Comparison of ENCODE assay signal across 8 mouse cellular contexts in genomic region chr4:99929149-99929612, GRCm38 (mm10). TPM values are rescaled to one million over a fixed set of nuclear protein-coding genes. Genes with fewer than 3 reads are reported as not detected.
DNase-seq lines count a peak whose midpoint lies in the region; ATAC-seq and TF ChIP-seq lines count a peak whose summit lies in the region.

Gene Pgm1, plus strand, starts transcription at chr4:99929414.

- peak within 1 kb of the TSS; percentile 92 for H3K4me2 ChIP-seq in forebrain, embryonic 13.5 days
- H3K4me2 ChIP-seq in liver, embryonic 15.5 days = peak within 1 kb of the TSS; percentile 79
- H3K4me2 ChIP-seq in neural tube, embryonic 12.5 days (replicated peaks) = peak within 1 kb of the TSS; percentile 96

- peaks cover 2% of the 10 kb centered on the region for H3K4me1 ChIP-seq in ES-Bruce4 (ENCODE audit: control insufficient read depth, insufficient read depth, low read length)
- peaks cover 28% of the 10 kb centered on the region for H3K4me1 ChIP-seq in bone marrow macrophage, adult 2 months (ENCODE audit: control insufficient read depth, insufficient read depth, low read length)
- peaks cover 15% of the 10 kb centered on the region for H3K4me1 ChIP-seq in forebrain, embryonic 13.5 days
- H3K4me1 ChIP-seq in liver, embryonic 15.5 days (replicated peaks) = peaks cover 32% of the 10 kb centered on the region; the same call in 1 of the 2 replicates
- H3K4me1 ChIP-seq in neural tube, embryonic 12.5 days = peaks cover 12% of the 10 kb centered on the region

- no peaks in the 10 kb centered on the region for H3K9me3 ChIP-seq in ES-Bruce4 (replicated peaks; ENCODE audit: control insufficient read depth, insufficient read depth, low read length, poor library complexity, severe bottlenecking)
- H3K9me3 ChIP-seq in forebrain, embryonic 13.5 days (replicated peaks) = no peaks in the 10 kb centered on the region
- no peaks in the 10 kb centered on the region for H3K9me3 ChIP-seq in liver, embryonic 15.5 days (replicated peaks)
- no peaks in the 10 kb centered on the region for H3K9me3 ChIP-seq in neural tube, embryonic 12.5 days

- TF ChIP-seq POLR2A in ES-Bruce4 (IDR thresholded peaks at IDR 0.05; ENCODE audit: insufficient read depth, low read length) = no peak
- TF ChIP-seq POLR2A in bone marrow macrophage, adult 2 months (IDR thresholded peaks at IDR 0.05; ENCODE audit: borderline replicate concordance, low read depth, low read length) = no peak

- no peaks in the 10 kb centered on the region for H3K36me3 ChIP-seq in ES-Bruce4 (ENCODE audit: control insufficient read depth, insufficient read depth, low read length, poor library complexity, severe bottlenecking)
- no peaks in the 10 kb centered on the region for H3K36me3 ChIP-seq in forebrain, embryonic 13.5 days (ENCODE audit: poor library complexity, severe bottlenecking)
- H3K36me3 ChIP-seq in liver, embryonic 15.5 days (replicated peaks) = no peaks in the 10 kb centered on the region
- H3K36me3 ChIP-seq in neural tube, embryonic 12.5 days = no peaks in the 10 kb centered on the region

- peak; percentile 86 for ATAC-seq in forebrain, embryonic 13.5 days
- peak; percentile 83 for ATAC-seq in liver, embryonic 15.5 days (ENCODE audit: insufficient read depth)
- ATAC-seq in neural tube, embryonic 12.5 days (ENCODE audit: low FRiP score, low read depth) = peak; percentile 86

- peak; percentile 79 for DNase-seq in heart, postnatal 25 days (ENCODE audit: low spot score)
- DNase-seq in large intestine, adult 2 months (ENCODE audit: low read depth, low spot score) = peak; percentile 71
- no peak for DNase-seq in urinary bladder, adult 2 months (ENCODE audit: low spot score)

- no peak within 1 kb of the TSS for H3K27ac ChIP-seq in ES-Bruce4 (ENCODE audit: insufficient read depth, low read length)
- H3K27ac ChIP-seq in bone marrow macrophage, adult 2 months (ENCODE audit: insufficient read depth, low read depth, low read length) = peak within 1 kb of the TSS; percentile 77
- peak within 1 kb of the TSS; percentile 54 for H3K27ac ChIP-seq in forebrain, embryonic 13.5 days
- H3K27ac ChIP-seq in liver, embryonic 15.5 days (replicated peaks) = peak within 1 kb of the TSS; percentile 89
- 0 out of 2 replicates have a peak within 1 kb of the TSS, but pooled peaks have one; percentile 50 for H3K27ac ChIP-seq in neural tube, embryonic 12.5 days

- intact Hi-C loops in heart, postnatal 25 days (cut with DNase I) = no loop called here

- no peak for TF ChIP-seq CTCF in ES-Bruce4 (IDR thresholded peaks at IDR 0.05; ENCODE audit: low read depth, low read length)
- no peak for TF ChIP-seq CTCF in bone marrow macrophage, adult 2 months (IDR thresholded peaks at IDR 0.05; ENCODE audit: low read depth, low read length)

- H3K4me3 ChIP-seq in ES-Bruce4 (ENCODE audit: low read depth, low read length) = peak within 1 kb of the TSS; percentile 96
- peak within 1 kb of the TSS; percentile 90 for H3K4me3 ChIP-seq in bone marrow macrophage, adult 2 months (ENCODE audit: insufficient read depth, low read length)
- peak within 1 kb of the TSS; percentile 64 for H3K4me3 ChIP-seq in forebrain, embryonic 13.5 days
- H3K4me3 ChIP-seq in liver, embryonic 15.5 days (replicated peaks) = peak within 1 kb of the TSS; percentile 65
- peak within 1 kb of the TSS; percentile 57 for H3K4me3 ChIP-seq in neural tube, embryonic 12.5 days

- 0 out of 2 replicates have a peak, but pooled peaks have one; percentile 13 for TF ChIP-seq EP300 in ES-Bruce4 (IDR thresholded peaks at IDR 0.05; ENCODE audit: insufficient read depth, low read depth, low read length)

- peak within 1 kb of the TSS; percentile 34 for H3K9ac ChIP-seq in ES-Bruce4 (ENCODE audit: low read depth, poor library complexity, severe bottlenecking)
- peak within 1 kb of the TSS; percentile 77 for H3K9ac ChIP-seq in forebrain, embryonic 13.5 days
- H3K9ac ChIP-seq in liver, embryonic 15.5 days = peak within 1 kb of the TSS; percentile 59
- peak within 1 kb of the TSS; percentile 68 for H3K9ac ChIP-seq in neural tube, embryonic 12.5 days

- H3K27me3 ChIP-seq in ES-Bruce4 (ENCODE audit: control insufficient read depth, insufficient read depth, low read length, poor library complexity, severe bottlenecking) = no peaks in the 10 kb centered on the region
- H3K27me3 ChIP-seq in forebrain, embryonic 13.5 days = no peaks in the 10 kb centered on the region
- H3K27me3 ChIP-seq in liver, embryonic 15.5 days = no peaks in the 10 kb centered on the region
- H3K27me3 ChIP-seq in neural tube, embryonic 12.5 days (replicated peaks) = no peaks in the 10 kb centered on the region

- WGBS in forebrain, embryonic 13.5 days = 4% methylated on average over 23 of the region's 23 CpGs
- WGBS in large intestine, adult 2 months = 2% methylated on average over 23 of the region's 23 CpGs
- WGBS in liver, embryonic 15.5 days (ENCODE audit: insufficient replicate concordance) = 3% methylated on average over 23 of the region's 23 CpGs
- 5% methylated on average over 23 of the region's 23 CpGs for WGBS in neural tube, embryonic 12.5 days

RNA-seq across cellular contexts. Expression of gene Pgm1, which starts in this region (rescaled TPM):
- 36.2 and 39.0 TPM in 2 replicates for polyA plus RNA-seq in ES-Bruce4 (2011; ENCODE audit: insufficient read depth, insufficient read length, low read depth, missing spikeins)
- 18.2 and 19.2 TPM in 2 replicates for polyA plus RNA-seq in bone marrow macrophage, adult 2 months (2012; ENCODE audit: insufficient read depth, insufficient read length, missing spikeins)
- 30.8 and 32.1 TPM in 2 replicates for polyA plus RNA-seq in forebrain, embryonic 13.5 days (2015; fragmentation: Nextera tagmentation; extraction: Ambion mirVana)
- 100 to 1,000 TPM; 235 to 244 TPM for total RNA-seq in heart, postnatal 25 days (2021)
- polyA plus RNA-seq in large intestine, adult 2 months (2012; rRNA removed) = 20.5 and 31.8 TPM in 2 replicates
- 104 and 146 TPM in 2 replicates for polyA plus RNA-seq in liver, embryonic 15.5 days (2015; fragmentation: Nextera tagmentation; extraction: Ambion mirVana)
- 41.1 and 41.8 TPM in 2 replicates for polyA plus RNA-seq in neural tube, embryonic 12.5 days (2016; fragmentation: Nextera tagmentation; extraction: Ambion mirVana)
- 53.3 and 54.5 TPM in 2 replicates for polyA plus RNA-seq in urinary bladder, adult 2 months (2012; rRNA removed)
